In the genomic region with DNA sequence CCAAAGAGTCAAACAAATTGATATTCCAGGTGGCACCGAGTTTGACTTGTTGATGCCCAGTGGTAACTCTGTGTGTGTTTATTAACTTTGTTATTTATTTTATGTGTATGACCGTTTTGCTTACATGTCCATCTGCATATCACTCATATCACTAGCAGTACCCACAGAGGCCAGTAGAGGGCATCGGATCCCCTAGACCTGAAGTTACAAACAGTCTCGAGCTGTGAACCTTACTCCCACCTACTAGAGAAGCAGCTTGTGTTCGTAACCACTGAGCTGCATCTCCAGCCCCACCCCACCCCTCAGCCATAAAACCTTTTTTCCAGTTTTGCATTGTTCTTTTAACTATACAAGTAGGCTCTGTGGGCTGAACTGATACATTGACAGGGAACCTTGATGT, we compare ENCODE assay signal across 11 mouse cellular contexts.
DNase-seq lines count a peak whose midpoint lies in the region; ATAC-seq and TF ChIP-seq lines count a peak whose summit lies in the region.
"Had no signal": no experiment of that assay in that cellular context is flagged by ENCODE, and none has a peak within 500 bp of the region (broad histone marks: within the 10 kb centered on the region; RNA-seq: fewer than 3 reads in every experiment).

No protein-coding gene starts in this region.

- no peak overlapping the region for H3K9ac ChIP-seq in heart, adult 2 months (ENCODE audit: low read depth, low read length)
- no peak overlapping the region for H3K9ac ChIP-seq in heart, embryonic 11.5 days (ENCODE audit: low read depth, low read length)
- no peak overlapping the region for H3K9ac ChIP-seq in neural tube, embryonic 15.5 days (replicated peaks)

- intact Hi-C loops in heart, adult 2 months (cut with DNase I) = no loop called here

- no peak for TF ChIP-seq EP300 in heart, adult 2 months (IDR thresholded peaks at IDR 0.05; ENCODE audit: insufficient read depth, low read depth, low read length)

- no peaks in the 10 kb centered on the region for H3K79me2 ChIP-seq in heart, adult 2 months (replicated peaks; ENCODE audit: control insufficient read depth, insufficient read depth, low read length)

- DNase-seq in heart, adult 2 months = no peak
- DNase-seq in neural tube, embryonic 10.5 days (ENCODE audit: extremely low spot score, low spot score) = peak; percentile 26
- DNase-seq in embryo, embryonic 9.5 days (ENCODE audit: extremely low spot score) = peak; percentile 29
- DNase-seq in thymus, postnatal 25 days = peak; percentile 35
- DNase-seq in MN1 (ENCODE audit: low spot score) = no peak
- no peak for DNase-seq in right cerebral cortex, postnatal 10 days (ENCODE audit: low spot score in 2 of 2)
- DNase-seq: kidney, adult 11 months had no signal

- peaks cover 4% of the 10 kb centered on the region; the same call in 1 of the 2 replicates for H3K9me3 ChIP-seq in heart, embryonic 11.5 days (replicated peaks; ENCODE audit: control insufficient read depth, low read length)
- peaks cover 6% of the 10 kb centered on the region for H3K9me3 ChIP-seq in neural tube, embryonic 15.5 days (replicated peaks)

- H3K36me3 ChIP-seq in heart, adult 2 months (ENCODE audit: control insufficient read depth, insufficient read depth, low read length) = no peaks in the 10 kb centered on the region
- no peaks in the 10 kb centered on the region for H3K36me3 ChIP-seq in heart, embryonic 11.5 days (ENCODE audit: control insufficient read depth, insufficient read depth, low read length)
- H3K36me3 ChIP-seq in neural tube, embryonic 15.5 days = 0 out of 2 replicates have a peak, but pooled peaks cover under 1% of the 10 kb centered on the region

- H3K27me3 ChIP-seq in heart, adult 2 months (ENCODE audit: control insufficient read depth, insufficient read depth, low read length) = no peaks in the 10 kb centered on the region
- no peaks in the 10 kb centered on the region for H3K27me3 ChIP-seq in heart, embryonic 11.5 days (ENCODE audit: control insufficient read depth, insufficient read depth, low read length)
- H3K27me3 ChIP-seq in neural tube, embryonic 15.5 days (replicated peaks) = no peaks in the 10 kb centered on the region

- H3K4me2 ChIP-seq in heart, embryonic 11.5 days = no peak overlapping the region
- no peak overlapping the region for H3K4me2 ChIP-seq in neural tube, embryonic 15.5 days

- no peaks in the 10 kb centered on the region; the same call in none of the 2 replicates for H3K4me1 ChIP-seq in heart, adult 2 months (ENCODE audit: control insufficient read depth, insufficient read depth, low read length)
- H3K4me1 ChIP-seq in heart, embryonic 11.5 days (ENCODE audit: control insufficient read depth, insufficient read depth, low read length) = peaks cover 3% of the 10 kb centered on the region
- no peaks in the 10 kb centered on the region for H3K4me1 ChIP-seq in neural tube, embryonic 15.5 days

- 58% methylated on average over 5 of the region's 5 CpGs for WGBS in heart, adult 2 months
- WGBS in heart, embryonic 11.5 days (ENCODE audit: insufficient replicate concordance) = 49% methylated on average over 5 of the region's 5 CpGs
- 57% methylated on average over 5 of the region's 5 CpGs for WGBS in neural tube, embryonic 15.5 days

- no peak overlapping the region for H3K4me3 ChIP-seq in heart, adult 2 months
- H3K4me3 ChIP-seq in heart, embryonic 11.5 days (ENCODE audit: low read depth, low read length) = no peak overlapping the region
- H3K4me3 ChIP-seq in neural tube, embryonic 15.5 days (replicated peaks) = no peak overlapping the region
- H3K4me3 ChIP-seq: erythroblast, embryonic 14.5 days had no signal

- ATAC-seq in heart, embryonic 11.5 days (replicated peaks; ENCODE audit: insufficient number of reproducible peaks, low FRiP score, low TSS enrichment) = no peak
- no peak for ATAC-seq in neural tube, embryonic 15.5 days (ENCODE audit: low FRiP score)
- ATAC-seq: activated CD4-positive, CD25-positive, alpha-beta regulatory T cell, adult 4 months had no signal

- no peak overlapping the region for H3K27ac ChIP-seq in heart, adult 2 months
- no peak overlapping the region for H3K27ac ChIP-seq in heart, embryonic 11.5 days (ENCODE audit: low read depth, low read length)
- H3K27ac ChIP-seq in neural tube, embryonic 15.5 days (replicated peaks) = no peak overlapping the region

- no peak for TF ChIP-seq POLR2A in heart, adult 2 months (IDR thresholded peaks at IDR 0.05; ENCODE audit: insufficient read depth, low read depth, low read length)

- peak; percentile 64 for TF ChIP-seq CTCF in heart, adult 2 months (IDR thresholded peaks at IDR 0.05)

Comparison
In these comparisons a context has a peak if more than half of its experiments do, and no peak if none do; other contexts are left out.
1. DNase-seq: peak in neural tube, embryonic 10.5 days (single experiment), embryo, embryonic 9.5 days (single experiment) and thymus, postnatal 25 days (single experiment); none in heart, adult 2 months (0 of 2), MN1 (single experiment) and right cerebral cortex, postnatal 10 days (0 of 2).